Mouse (Mus musculus) heart, embryonic 15.5 days (tissue): ENCODE data around the gene Scrt2. TPM values are rescaled to one million over a fixed set of nuclear protein-coding genes. Genes with fewer than 3 reads are reported as not detected.

Source experiments
- ATAC-seq: fragments of 200-750 bp; cut with Nextera tagmentation; replicated peaks from 2 replicates; pipeline ENCODE4 v1.8.0; 2017; ENCODE audit warnings: low read depth, moderate TSS enrichment; ENCODE audit not compliant: insufficient number of reproducible peaks, insufficient read depth, low FRiP score
- H3K27ac ChIP-seq: fragments of 300-500 bp; sonication (generic); 2 replicates; pipeline ENCODE4 v1.5.1; 2015; ENCODE audit warnings: mild to moderate bottlenecking, inconsistent platforms
- H3K27me3 ChIP-seq: fragments of 300-500 bp; sonication (generic); 2 replicates; pipeline ENCODE4 v1.6.1; 2015; ENCODE audit warnings: inconsistent platforms
- H3K36me3 ChIP-seq: fragments of 300-500 bp; sonication (generic); 2 replicates; pipeline ENCODE4 v1.6.1; 2015; ENCODE audit warnings: mild to moderate bottlenecking, inconsistent platforms
- H3K4me1 ChIP-seq: fragments of 300-500 bp; sonication (generic); replicated peaks from 2 replicates; pipeline ENCODE4 v1.6.1; 2015; ENCODE audit warnings: inconsistent platforms
- H3K4me2 ChIP-seq: fragments of 300-500 bp; sonication (generic); 2 replicates; pipeline ENCODE4 v1.6.1; 2015; ENCODE audit warnings: inconsistent platforms, mild to moderate bottlenecking, moderate library complexity
- H3K4me3 ChIP-seq: fragments of 300-500 bp; sonication (generic); 2 replicates; pipeline ENCODE4 v1.5.1; 2015; ENCODE audit warnings: mild to moderate bottlenecking, inconsistent platforms
- H3K9ac ChIP-seq: fragments of 300-500 bp; sonication (generic); 2 replicates; pipeline ENCODE4 v1.6.1; 2015; ENCODE audit warnings: mild to moderate bottlenecking, inconsistent platforms
- H3K9me3 ChIP-seq: fragments of 300-500 bp; sonication (generic); replicated peaks from 2 replicates; pipeline ENCODE4 v1.6.1; 2016; ENCODE audit warnings: inconsistent platforms
- WGBS: fragments of 180-500 bp; shearing (Covaris S2); methylation state at CpG from one replicate; pipeline ENCODE4 v1.1.7; 2015; ENCODE audit warnings: mixed read lengths; 5-methylcytosine and 5-hydroxymethylcytosine counted together
- polyA plus RNA-seq: library from polyadenylated mRNA; unstranded; fragments of >200 nt; fragmentation: Nextera tagmentation; extraction: Ambion mirVana; gene quantifications from 2 replicates; pipeline ENCODE4 v1.2.1, GENCODE M21; 2015

Scrt2 gene
- polyA plus RNA-seq, 1 experiment from 2014 or later, result not detected

DNA sequence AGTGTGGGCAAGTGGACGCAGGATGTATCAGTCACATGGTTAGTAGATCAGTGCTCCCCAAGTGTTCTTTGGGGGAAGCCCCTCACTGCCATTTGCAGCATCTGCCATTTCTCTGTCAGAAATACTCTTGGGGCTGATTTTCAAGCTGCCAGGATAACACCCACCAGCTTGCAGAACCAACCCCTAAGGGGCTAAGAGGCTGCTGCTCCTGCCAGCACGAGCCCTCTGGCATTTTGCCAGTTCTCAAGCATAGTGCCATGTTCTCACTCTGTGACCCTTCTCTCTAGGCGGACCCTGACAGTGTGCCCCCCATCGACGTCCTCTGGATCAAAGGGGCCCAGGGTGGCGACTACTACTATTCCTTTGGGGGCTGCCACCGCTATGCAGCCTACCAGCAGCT lies 27.4 kb downstream of the Scrt2 start:
- Histone ChIP-seq H3K36me3 (no peaks in the 10 kb centered on the region), H3K27me3 (0 out of 2 replicates have a peak, but pooled peaks cover 3% of the 10 kb centered on the region), H3K4me2 (no peak overlapping the region), H3K9ac (no peak overlapping the region), H3K27ac (no peak overlapping the region), H3K4me3 (no peak overlapping the region), H3K4me1 (peaks cover 19% of the 10 kb centered on the region), H3K9me3 (no peaks in the 10 kb centered on the region)
- 68% methylated on average over 7 of the region's 7 CpGs for WGBS
- no peak for ATAC-seq

- ATAC-seq, result no peak
- WGBS, result 84% methylated on average over 5 of the region's 5 CpGs
- Histone ChIP-seq H3K4me3 (no peak overlapping the region), H3K4me2 (no peak overlapping the region), H3K27me3 (peaks cover 8% of the 10 kb centered on the region), H3K27ac (no peak overlapping the region), H3K9me3 (no peaks in the 10 kb centered on the region), H3K36me3 (no peaks in the 10 kb centered on the region), H3K9ac (no peak overlapping the region), H3K4me1 (peaks cover 20% of the 10 kb centered on the region)
Observed at GRCm38 (mm10) chr2:152109386-152109785, 28.1 kb downstream of the Scrt2 start.

DNA sequence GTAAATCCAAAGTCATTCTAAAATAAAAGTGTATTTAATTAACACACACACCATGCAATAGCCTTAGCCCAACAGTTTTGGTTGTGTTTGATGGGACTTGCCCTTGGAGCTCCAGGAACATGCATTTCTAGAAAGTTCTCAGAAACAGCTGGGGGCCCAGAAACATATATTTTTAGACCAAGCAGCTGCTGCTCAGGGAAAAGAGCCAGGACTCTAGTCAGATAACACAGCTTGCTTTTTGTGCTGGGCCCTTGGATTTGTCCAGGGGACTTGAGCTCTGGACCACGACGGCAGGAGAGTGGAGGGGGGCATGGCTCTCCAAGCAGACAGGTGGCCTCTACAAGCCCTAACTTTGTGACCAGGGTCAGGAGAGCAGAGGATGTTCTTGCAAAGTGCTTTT lies 30.0 kb downstream of the Scrt2 start:
- 33% methylated on average over 2 of the region's 2 CpGs for WGBS
- no peaks in the 10 kb centered on the region for H3K9me3 ChIP-seq
- peaks cover 19% of the 10 kb centered on the region for H3K4me1 ChIP-seq
- 0 out of 2 replicates have a peak overlapping the region, but pooled peaks have one; percentile 10 for H3K9ac ChIP-seq
- H3K4me3 ChIP-seq, result no peak overlapping the region
- no peak for ATAC-seq
- H3K36me3 ChIP-seq, result no peaks in the 10 kb centered on the region
- H3K27ac ChIP-seq, result no peak overlapping the region
- no peak overlapping the region for H3K4me2 ChIP-seq
- H3K27me3 ChIP-seq, result peaks cover 26% of the 10 kb centered on the region

DNA sequence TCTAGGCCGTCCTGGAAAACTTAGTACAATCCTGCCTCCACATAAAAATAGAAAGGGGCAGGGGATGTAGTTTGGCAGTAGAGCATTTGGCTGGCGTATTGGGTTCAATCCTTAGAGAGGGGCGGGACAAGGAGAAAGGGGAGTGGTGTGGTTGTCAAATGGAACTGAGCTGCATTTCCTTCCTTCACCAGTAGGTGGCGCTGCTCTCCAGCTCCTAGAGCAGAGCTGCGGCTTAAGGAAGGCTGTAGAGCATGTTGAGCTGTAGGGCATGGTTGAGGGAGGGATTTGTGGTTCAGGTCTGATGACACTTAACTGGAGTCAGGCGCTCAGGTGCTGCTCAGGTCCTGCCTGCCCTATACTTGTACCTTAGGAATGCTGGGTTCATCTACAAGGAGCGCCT lies 30.6 kb downstream of the Scrt2 start:
- Histone ChIP-seq H3K36me3 (no peaks in the 10 kb centered on the region), H3K4me2 (no peak overlapping the region), H3K9me3 (no peaks in the 10 kb centered on the region), H3K27me3 (peaks cover 27% of the 10 kb centered on the region), H3K4me1 (peaks cover 19% of the 10 kb centered on the region), H3K9ac (0 out of 2 replicates have a peak overlapping the region, but pooled peaks have one; percentile 10), H3K27ac (no peak overlapping the region), H3K4me3 (no peak overlapping the region)
- ATAC-seq, result peak; percentile 73
- WGBS, result 6% methylated on average over 7 of the region's 7 CpGs

- Histone ChIP-seq H3K4me2 (no peak overlapping the region), H3K9me3 (no peaks in the 10 kb centered on the region), H3K27me3 (peaks cover 27% of the 10 kb centered on the region), H3K36me3 (no peaks in the 10 kb centered on the region), H3K4me3 (no peak overlapping the region), H3K4me1 (peaks cover 19% of the 10 kb centered on the region), H3K9ac (no peak overlapping the region), H3K27ac (no peak overlapping the region)
- ATAC-seq, result no peak
- WGBS, result 87% methylated on average over 5 of the region's 5 CpGs
Observed at GRCm38 (mm10) chr2:152112490-152112889, 31.2 kb downstream of the Scrt2 start.

GRCm38 (mm10) chr2:152112970-152113369 lies 31.6 kb downstream of the Scrt2 start:
- Histone ChIP-seq H3K9ac (no peak overlapping the region), H3K9me3 (no peaks in the 10 kb centered on the region), H3K4me1 (peaks cover 19% of the 10 kb centered on the region), H3K4me2 (no peak overlapping the region), H3K4me3 (no peak overlapping the region), H3K27me3 (peaks cover 27% of the 10 kb centered on the region), H3K27ac (no peak overlapping the region), H3K36me3 (no peaks in the 10 kb centered on the region)
- 68% methylated on average over 10 of the region's 10 CpGs for WGBS
- ATAC-seq, result no peak

- no peak for ATAC-seq
- H3K4me3 ChIP-seq, result peak overlapping the region; percentile 17; the same call in 1 of the 2 replicates
- H3K9ac ChIP-seq, result 0 out of 2 replicates have a peak overlapping the region, but pooled peaks have one; percentile 2
- no peaks in the 10 kb centered on the region for H3K9me3 ChIP-seq
- peaks cover 27% of the 10 kb centered on the region for H3K27me3 ChIP-seq
- 17% methylated on average over 36 of the region's 36 CpGs for WGBS
- H3K4me1 ChIP-seq, result peaks cover 14% of the 10 kb centered on the region
- no peaks in the 10 kb centered on the region for H3K36me3 ChIP-seq
- peak overlapping the region; percentile 58 for H3K4me2 ChIP-seq
- no peak overlapping the region for H3K27ac ChIP-seq
Observed at GRCm38 (mm10) chr2:152114057-152114975, 33.0 kb downstream of the Scrt2 start.

- H3K4me2 ChIP-seq, result no peak overlapping the region
- no peaks in the 10 kb centered on the region for H3K36me3 ChIP-seq
- H3K27ac ChIP-seq, result no peak overlapping the region
- peaks cover 30% of the 10 kb centered on the region for H3K27me3 ChIP-seq
- ATAC-seq, result no peak
- WGBS, result 80% methylated on average over 7 of the region's 7 CpGs
- H3K9ac ChIP-seq, result no peak overlapping the region
- H3K4me3 ChIP-seq, result no peak overlapping the region
- H3K9me3 ChIP-seq, result no peaks in the 10 kb centered on the region
- peaks cover 7% of the 10 kb centered on the region for H3K4me1 ChIP-seq
Observed at GRCm38 (mm10) chr2:152117694-152118093, 36.4 kb downstream of the Scrt2 start.

DNA sequence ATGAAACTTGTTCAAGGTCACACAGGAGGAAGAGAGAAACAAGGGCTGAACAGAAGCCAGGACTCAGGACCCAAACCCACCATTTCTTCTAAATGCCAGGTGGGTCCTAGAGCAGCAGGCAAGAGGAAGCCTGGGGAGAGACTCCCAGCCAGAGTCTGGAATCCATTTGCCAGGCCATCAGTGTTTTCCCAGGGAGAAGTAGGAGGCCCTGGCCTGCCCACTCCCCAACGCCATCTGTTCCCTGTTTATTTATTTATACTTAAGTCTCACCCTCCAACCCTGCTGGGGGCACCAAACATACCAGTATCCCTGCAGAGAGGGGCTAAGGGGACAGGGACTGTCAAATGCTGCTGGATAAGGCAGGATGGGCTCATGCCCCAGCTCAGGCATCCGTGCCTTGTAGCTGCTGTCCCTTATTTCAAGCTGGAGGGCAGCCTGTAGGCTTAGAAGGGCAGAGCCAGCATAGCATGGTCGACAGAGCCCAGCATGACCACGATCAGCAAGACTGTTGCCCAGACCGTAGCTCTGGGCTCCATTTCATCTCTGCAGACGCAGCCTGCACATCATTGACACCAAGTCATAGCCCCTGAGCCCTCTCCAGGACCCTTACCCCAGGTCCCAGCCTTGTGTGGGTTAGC lies 38.0 kb downstream of the Scrt2 start:
- WGBS, result 39% methylated on average over 6 of the region's 6 CpGs
- H3K4me2 ChIP-seq, result no peak overlapping the region
- H3K27ac ChIP-seq, result no peak overlapping the region
- H3K9me3 ChIP-seq, result no peaks in the 10 kb centered on the region
- no peak overlapping the region for H3K9ac ChIP-seq
- H3K27me3 ChIP-seq, result peaks cover 22% of the 10 kb centered on the region
- no peak overlapping the region for H3K4me3 ChIP-seq
- no peaks in the 10 kb centered on the region for H3K36me3 ChIP-seq
- peaks cover 6% of the 10 kb centered on the region for H3K4me1 ChIP-seq
- ATAC-seq, result no peak

DNA sequence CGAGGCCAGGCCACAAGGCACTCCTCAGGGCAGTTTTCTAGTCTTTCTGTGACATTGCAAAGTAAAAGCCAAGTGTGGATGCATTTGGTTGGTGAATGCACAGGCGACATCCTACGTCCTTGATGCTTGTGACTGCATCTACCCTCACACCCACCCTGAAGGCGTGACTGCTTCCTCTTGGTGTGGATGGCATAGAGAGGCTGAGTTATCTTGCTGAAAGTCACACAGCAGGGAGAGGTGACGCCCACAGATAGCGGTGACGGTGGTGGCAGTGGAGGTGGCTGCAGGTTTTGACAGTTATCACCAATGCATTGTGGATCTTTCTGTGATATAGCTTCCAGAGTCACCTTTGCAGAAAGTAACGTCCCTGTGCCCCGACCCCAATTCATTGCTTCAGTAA lies 41.6 kb downstream of the Scrt2 start:
- Histone ChIP-seq H3K4me3 (no peak overlapping the region), H3K9ac (no peak overlapping the region), H3K36me3 (no peaks in the 10 kb centered on the region), H3K4me1 (no peaks in the 10 kb centered on the region), H3K4me2 (no peak overlapping the region), H3K9me3 (no peaks in the 10 kb centered on the region), H3K27me3 (peaks cover 3% of the 10 kb centered on the region; the same call in 1 of the 2 replicates), H3K27ac (no peak overlapping the region)
- 49% methylated on average over 9 of the region's 9 CpGs for WGBS
- ATAC-seq, result no peak

- no peak overlapping the region for H3K4me3 ChIP-seq
- H3K27ac ChIP-seq, result no peak overlapping the region
- H3K4me1 ChIP-seq, result 0 out of 2 replicates have a peak, but pooled peaks cover 6% of the 10 kb centered on the region
- no peaks in the 10 kb centered on the region for H3K9me3 ChIP-seq
- ATAC-seq, result no peak
- H3K9ac ChIP-seq, result no peak overlapping the region
- 70% methylated on average over 2 of the region's 2 CpGs for WGBS
- H3K36me3 ChIP-seq, result no peaks in the 10 kb centered on the region
- no peak overlapping the region for H3K4me2 ChIP-seq
- 0 out of 2 replicates have a peak, but pooled peaks cover 6% of the 10 kb centered on the region for H3K27me3 ChIP-seq
Observed at GRCm38 (mm10) chr2:152128597-152128996, 47.3 kb downstream of the Scrt2 start.
